Mouse (Mus musculus): ENCODE results near the gene Ttyh1.

GRCm38 (mm10) chr7:4151241-4151640, 32.0 kb downstream of the Ttyh1 start:
- TF ChIP-seq CTCF (IDR thresholded peaks at IDR 0.05; ENCODE audit: insufficient read depth, low read depth, low read length) (no peak), POLR2A (IDR thresholded peaks at IDR 0.05; ENCODE audit: insufficient read depth, low read depth, low read length) (no peak)
